Mouse (Mus musculus) liver, embryonic 14.5 days (tissue): ENCODE results near the gene Chst5.

Experiments
- CTCF ChIP-seq: IDR thresholded peaks from 2 replicates; pipeline ENCODE4 v1.5.1; 2016; ENCODE audit warnings: antibody characterized with exemption, low read depth, control low read depth
- EP300 ChIP-seq: IDR thresholded peaks from 2 replicates; pipeline ENCODE4 v1.6.1; 2016; ENCODE audit warnings: antibody characterized with exemption, low read depth

DNA sequence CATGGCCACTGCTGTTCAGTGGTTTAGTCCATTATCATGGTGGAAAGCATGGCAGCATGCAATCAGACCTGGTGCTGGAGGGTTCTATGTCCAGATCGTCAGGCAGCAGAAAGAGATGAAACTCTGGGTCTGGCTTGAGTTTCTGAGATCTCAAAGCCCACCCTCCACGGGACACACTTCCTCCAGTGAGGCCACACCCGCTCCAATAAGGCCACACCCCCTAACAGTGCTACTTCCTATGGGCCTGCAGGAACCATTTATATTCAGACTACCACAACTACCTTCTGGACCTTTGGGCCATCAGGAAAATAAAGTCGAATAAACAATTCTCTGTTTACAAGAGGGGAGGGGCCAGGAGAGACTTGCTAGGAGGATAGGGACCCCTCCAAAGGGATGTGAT lies 10.7 kb upstream of the Chst5 start:
- TF ChIP-seq CTCF (no peak), EP300 (no peak)
